Mouse (Mus musculus) liver, embryonic 11.5 days (tissue): ENCODE measurements at regions not wholly inside any gene's neighbourhood (a gene's known extent, or its start where the extent isn't known, plus 50 kb on each side); places are given as distances from the start of the nearest gene placed in this dataset.
A peak's percentile ranks its signal among the peaks of the same experiment; 100 is the strongest.

Source experiments
- ATAC-seq: fragments of 200-750 bp; cut with Nextera tagmentation; replicated peaks from 2 replicates; pipeline ENCODE4 v1.8.0; 2017; ENCODE audit warnings: moderate number of reproducible peaks, mild to moderate bottlenecking, moderate TSS enrichment, moderate library complexity; ENCODE audit not compliant: low FRiP score
- DNase-seq: peaks from one replicate; pipeline ENCODE4 v3.0.0-alpha.2; 2017; ENCODE audit warnings: low spot score
- H3K27ac ChIP-seq: fragments of 300-500 bp; sonication (generic); 2 replicates; pipeline ENCODE4 v1.5.1; 2014; ENCODE audit warnings: mild to moderate bottlenecking, low read depth, low read length, control low read depth
- H3K27me3 ChIP-seq: fragments of 300-500 bp; sonication (generic); replicated peaks from 2 replicates; pipeline ENCODE4 v1.6.1; 2014; ENCODE audit warnings: low read length, mixed read lengths; ENCODE audit not compliant: control insufficient read depth, insufficient read depth
- H3K36me3 ChIP-seq: fragments of 300-500 bp; sonication (generic); 2 replicates; pipeline ENCODE4 v1.6.1; 2014; ENCODE audit warnings: mild to moderate bottlenecking, low read length, moderate library complexity, mixed read lengths; ENCODE audit not compliant: control insufficient read depth, insufficient read depth
- H3K4me1 ChIP-seq: fragments of 300-500 bp; sonication (generic); replicated peaks from 2 replicates; pipeline ENCODE4 v1.6.1; 2014; ENCODE audit warnings: low read length, mixed read lengths; ENCODE audit not compliant: control insufficient read depth, insufficient read depth
- H3K4me2 ChIP-seq: fragments of 300-500 bp; sonication (generic); 2 replicates; pipeline ENCODE4 v1.6.1; 2014; ENCODE audit warnings: mild to moderate bottlenecking, control low read depth, moderate library complexity
- H3K4me3 ChIP-seq: fragments of 300-500 bp; sonication (generic); 2 replicates; pipeline ENCODE4 v1.5.1; 2014; ENCODE audit warnings: low read depth, low read length, control low read depth
- H3K9ac ChIP-seq: fragments of 300-500 bp; sonication (generic); 2 replicates; pipeline ENCODE4 v1.6.1; 2014; ENCODE audit warnings: low read depth, low read length, control low read depth
- H3K9me3 ChIP-seq: fragments of 300-500 bp; sonication (generic); 2 replicates; pipeline ENCODE4 v1.6.1; 2016; ENCODE audit warnings: low read length, inconsistent platforms, mixed read lengths; ENCODE audit not compliant: control insufficient read depth
- WGBS: fragments of 180-500 bp; shearing (Covaris S2); extraction: QIAGEN DNeasy Blood & Tissue Kit; methylation state at CpG from one replicate; pipeline ENCODE4 v1.1.7; 2014; 5-methylcytosine and 5-hydroxymethylcytosine counted together

DNA sequence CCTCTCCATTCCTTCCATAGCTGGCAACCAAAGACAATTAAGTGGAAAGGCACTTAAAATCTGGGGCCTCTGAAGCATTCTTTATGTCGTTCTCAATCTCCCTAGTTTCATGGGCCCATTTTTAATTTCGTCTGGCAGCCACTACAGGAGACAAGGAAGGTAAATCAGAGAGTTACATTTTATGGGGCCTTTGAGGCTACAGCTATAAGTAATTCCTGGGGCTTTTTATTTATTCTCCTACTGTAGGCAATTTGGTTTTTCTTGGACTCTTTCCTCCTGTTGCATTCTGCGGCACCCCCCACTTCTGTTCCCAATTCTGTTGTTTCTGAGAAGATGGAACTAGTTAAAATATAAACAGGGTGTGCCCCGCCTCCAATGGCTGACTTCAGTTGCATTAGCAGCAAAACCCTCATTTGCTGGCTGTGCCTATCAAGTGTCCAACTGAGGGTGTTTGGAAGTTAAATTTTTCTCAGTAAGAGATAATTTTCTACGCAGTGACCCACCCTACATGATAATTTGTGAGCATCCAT lies 622.7 kb downstream of the Pdcd6ip start:
- DNase-seq (no peak), ATAC-seq (no peak)
- Histone ChIP-seq H3K4me2 (no peak overlapping the region), H3K27ac (no peak overlapping the region), H3K36me3 (no peaks in the 10 kb centered on the region), H3K4me1 (no peaks in the 10 kb centered on the region), H3K9ac (no peak overlapping the region), H3K27me3 (no peaks in the 10 kb centered on the region), H3K4me3 (no peak overlapping the region), H3K9me3 (no peaks in the 10 kb centered on the region)
- WGBS = 62% methylated on average over 5 of the region's 5 CpGs

DNA sequence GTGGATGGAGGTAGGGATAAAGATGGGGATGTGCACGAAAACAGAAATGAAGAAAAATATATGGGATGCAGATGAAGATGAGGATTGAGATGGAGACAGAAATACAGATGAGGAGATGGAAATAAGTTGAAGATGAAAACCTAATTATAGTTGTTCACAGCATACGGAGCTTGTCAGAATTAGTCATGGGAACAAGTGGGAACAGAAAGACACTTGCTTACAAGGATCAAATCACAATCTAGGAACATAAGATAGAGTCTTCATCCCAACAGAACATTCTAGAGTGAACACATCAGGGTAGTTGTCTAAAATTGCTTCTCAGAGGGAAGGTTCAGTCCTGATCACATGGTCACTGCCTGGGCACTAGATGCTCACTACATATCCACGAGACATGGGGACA lies 633.2 kb downstream of the Pdcd6ip start:
- H3K4me1 ChIP-seq = no peaks in the 10 kb centered on the region
- 66% methylated on average over 3 of the region's 3 CpGs for WGBS
- H3K36me3 ChIP-seq = no peaks in the 10 kb centered on the region
- DNase-seq (no peak), ATAC-seq (no peak)
- no peak overlapping the region for H3K27ac ChIP-seq
- H3K4me3 ChIP-seq = no peak overlapping the region
- no peak overlapping the region for H3K9ac ChIP-seq
- H3K27me3 ChIP-seq = no peaks in the 10 kb centered on the region
- no peak overlapping the region for H3K4me2 ChIP-seq
- H3K9me3 ChIP-seq = no peaks in the 10 kb centered on the region

- no peak overlapping the region for H3K9ac ChIP-seq
- 85% methylated on average over 11 of the region's 11 CpGs for WGBS
- H3K4me1 ChIP-seq = no peaks in the 10 kb centered on the region
- H3K27me3 ChIP-seq = no peaks in the 10 kb centered on the region
- H3K27ac ChIP-seq = no peak overlapping the region
- H3K4me3 ChIP-seq = no peak overlapping the region
- no peak for DNase-seq
- no peaks in the 10 kb centered on the region for H3K36me3 ChIP-seq
- ATAC-seq = no peak
- no peaks in the 10 kb centered on the region for H3K9me3 ChIP-seq
- no peak overlapping the region for H3K4me2 ChIP-seq
These were observed 650.6 kb downstream of the Pdcd6ip start for GRCm38 (mm10) chr9:113057415-113057814.

DNA sequence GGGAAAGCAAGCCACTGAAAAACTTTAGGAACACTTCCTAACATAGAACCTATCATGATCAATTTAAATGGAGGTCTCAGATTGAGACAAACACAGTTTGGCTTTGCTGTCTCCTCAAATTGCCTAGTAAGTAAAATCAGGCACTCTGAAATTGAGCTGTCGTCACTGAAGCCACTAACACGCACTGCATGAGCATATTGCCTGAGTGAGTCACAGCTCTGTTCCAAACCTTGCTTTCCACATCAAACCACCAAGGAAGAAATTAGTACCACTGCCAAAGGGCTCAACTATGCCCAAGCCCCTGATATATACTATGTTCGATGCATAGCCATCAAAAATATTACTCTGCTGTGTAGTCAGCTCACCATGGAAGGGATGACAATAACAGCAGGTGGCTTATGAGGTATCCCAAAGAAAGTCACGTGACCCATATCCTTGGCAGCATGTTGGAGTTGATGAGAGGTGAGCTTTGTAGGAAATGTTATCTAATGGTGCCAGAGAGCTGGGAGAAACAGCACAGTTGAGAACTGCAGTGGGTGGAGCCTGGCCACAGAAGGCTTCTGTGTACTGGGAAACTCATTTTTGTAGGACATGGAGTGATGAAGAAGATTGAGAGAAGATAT lies 663.4 kb downstream of the Pdcd6ip start:
- H3K4me3 ChIP-seq = no peak overlapping the region
- no peaks in the 10 kb centered on the region for H3K27me3 ChIP-seq
- no peak overlapping the region for H3K9ac ChIP-seq
- no peak overlapping the region for H3K4me2 ChIP-seq
- ATAC-seq (peak; percentile 39; the same call in 1 of the 2 replicates), DNase-seq (no peak)
- no peaks in the 10 kb centered on the region for H3K9me3 ChIP-seq
- H3K36me3 ChIP-seq = no peaks in the 10 kb centered on the region
- no peaks in the 10 kb centered on the region for H3K4me1 ChIP-seq
- no peak overlapping the region for H3K27ac ChIP-seq
- 77% methylated on average over 4 of the region's 4 CpGs for WGBS

- Histone ChIP-seq H3K4me1 (no peaks in the 10 kb centered on the region), H3K27ac (no peak overlapping the region), H3K36me3 (no peaks in the 10 kb centered on the region), H3K9ac (no peak overlapping the region), H3K27me3 (no peaks in the 10 kb centered on the region), H3K4me2 (no peak overlapping the region), H3K9me3 (no peaks in the 10 kb centered on the region), H3K4me3 (no peak overlapping the region)
- 75% methylated on average over 6 of the region's 6 CpGs for WGBS
- no peak for ATAC-seq
- no peak for DNase-seq
These were observed 667.2 kb downstream of the Pdcd6ip start for GRCm38 (mm10) chr9:113040885-113041284.

GRCm38 (mm10) chr9:113033996-113034395 lies 674.1 kb downstream of the Pdcd6ip start:
- no peaks in the 10 kb centered on the region for H3K36me3 ChIP-seq
- H3K9me3 ChIP-seq = no peaks in the 10 kb centered on the region
- ATAC-seq (no peak), DNase-seq (no peak)
- no peak overlapping the region for H3K4me2 ChIP-seq
- WGBS = 76% methylated on average over 5 of the region's 5 CpGs
- no peak overlapping the region for H3K4me3 ChIP-seq
- H3K4me1 ChIP-seq = no peaks in the 10 kb centered on the region
- H3K27ac ChIP-seq = no peak overlapping the region
- H3K9ac ChIP-seq = no peak overlapping the region
- H3K27me3 ChIP-seq = no peaks in the 10 kb centered on the region

DNA sequence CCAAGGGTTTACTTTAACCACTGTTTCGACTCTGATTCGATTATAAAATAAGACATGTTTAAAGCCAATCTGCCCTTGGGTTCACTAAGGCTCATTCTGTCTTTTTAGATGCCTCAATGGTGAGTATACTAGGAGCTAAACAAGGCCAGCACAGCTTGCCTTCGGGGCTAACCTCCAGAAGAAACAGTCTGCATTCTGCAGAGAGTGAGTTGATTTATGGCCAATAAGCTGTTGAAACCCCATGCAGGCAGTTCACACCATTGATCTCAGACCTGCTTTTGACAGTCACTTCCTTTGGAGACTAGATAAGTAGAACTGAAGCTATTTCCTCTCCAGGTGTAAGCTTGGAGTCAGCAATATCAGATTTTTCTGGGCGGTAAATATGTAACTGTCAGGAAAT lies 679.0 kb downstream of the Pdcd6ip start:
- Histone ChIP-seq H3K4me1 (no peaks in the 10 kb centered on the region), H3K27ac (no peak overlapping the region), H3K4me2 (no peak overlapping the region), H3K4me3 (no peak overlapping the region), H3K27me3 (no peaks in the 10 kb centered on the region), H3K9me3 (no peaks in the 10 kb centered on the region), H3K9ac (no peak overlapping the region), H3K36me3 (no peaks in the 10 kb centered on the region)
- ATAC-seq = no peak
- 70% methylated on average over 4 of the region's 4 CpGs for whole genome bisulfite sequencing
- DNase-seq = no peak

- ATAC-seq (no peak), DNase-seq (no peak)
- H3K4me3 ChIP-seq = no peak overlapping the region
- no peak overlapping the region for H3K27ac ChIP-seq
- H3K36me3 ChIP-seq = no peaks in the 10 kb centered on the region
- no peaks in the 10 kb centered on the region for H3K9me3 ChIP-seq
- WGBS = 73% methylated on average over 4 of the region's 4 CpGs
- H3K4me2 ChIP-seq = no peak overlapping the region
- H3K9ac ChIP-seq = no peak overlapping the region
- no peaks in the 10 kb centered on the region for H3K27me3 ChIP-seq
- no peaks in the 10 kb centered on the region for H3K4me1 ChIP-seq
These were observed 681.2 kb downstream of the Pdcd6ip start for GRCm38 (mm10) chr9:113026904-113027193.

DNA sequence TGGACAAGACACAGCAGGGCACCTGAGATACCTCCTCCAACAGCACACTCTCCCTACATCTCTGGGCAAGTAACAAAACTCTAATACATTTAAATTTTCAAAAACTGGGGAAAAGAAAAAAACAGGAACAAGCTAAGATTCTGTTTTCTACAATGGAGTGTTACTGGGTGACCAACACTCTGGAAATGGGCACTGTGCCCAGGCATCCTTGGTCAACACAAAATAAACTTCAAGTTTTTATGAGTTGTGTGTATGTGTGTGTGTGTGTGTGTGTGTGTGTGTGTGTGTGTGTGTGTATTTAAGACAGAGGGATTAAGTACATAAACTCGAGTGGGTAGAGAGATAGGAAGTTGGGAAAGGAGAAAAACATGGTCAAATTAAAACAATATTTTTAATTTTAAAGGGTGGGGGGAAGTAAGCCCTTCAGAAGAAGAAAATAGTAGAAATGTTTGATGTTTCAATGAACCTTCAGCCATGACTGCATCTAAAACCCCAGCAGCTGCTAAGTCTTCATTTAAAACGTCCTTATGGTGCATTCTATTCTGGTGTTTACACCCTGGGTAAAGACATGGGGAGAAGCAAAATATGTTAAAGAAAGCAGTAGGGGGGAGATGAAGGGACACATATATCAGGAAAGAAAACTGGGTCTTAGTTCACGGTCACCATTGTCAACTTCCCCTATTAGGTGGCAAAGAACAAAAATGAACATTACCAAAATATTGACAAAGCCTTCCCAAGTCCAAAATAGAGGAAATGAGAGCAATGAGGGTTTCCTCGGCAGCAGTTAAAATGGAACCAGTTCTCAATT lies 681.8 kb downstream of the Pdcd6ip start:
- H3K4me3 ChIP-seq = no peak overlapping the region
- H3K4me1 ChIP-seq = no peaks in the 10 kb centered on the region
- 57% methylated on average over 4 of the region's 4 CpGs for WGBS
- no peak for ATAC-seq
- H3K9ac ChIP-seq = no peak overlapping the region
- no peaks in the 10 kb centered on the region for H3K36me3 ChIP-seq
- H3K9me3 ChIP-seq = no peaks in the 10 kb centered on the region
- no peak overlapping the region for H3K27ac ChIP-seq
- no peak overlapping the region for H3K4me2 ChIP-seq
- no peak for DNase-seq
- H3K27me3 ChIP-seq = no peaks in the 10 kb centered on the region
